Mouse (Mus musculus): ENCODE measurements around the gene Slc25a17.

- TF ChIP-seq CTCF (IDR thresholded peaks at IDR 0.05; ENCODE audit: low read depth, low read length) (no peak), GATA1 (IDR thresholded peaks at IDR 0.05; ENCODE audit: borderline replicate concordance, low read length) (no peak), POLR2AphosphoS5 (IDR thresholded peaks at IDR 0.05; ENCODE audit: insufficient replicate concordance, low read depth, low read length) (no peak)
Observed at GRCm38 (mm10) chr15:81305035-81305434, 55.6 kb downstream of the Slc25a17 start.

All from G1E (cell line).